Mouse (Mus musculus): ENCODE measurements around the gene Cdh3.

DNA sequence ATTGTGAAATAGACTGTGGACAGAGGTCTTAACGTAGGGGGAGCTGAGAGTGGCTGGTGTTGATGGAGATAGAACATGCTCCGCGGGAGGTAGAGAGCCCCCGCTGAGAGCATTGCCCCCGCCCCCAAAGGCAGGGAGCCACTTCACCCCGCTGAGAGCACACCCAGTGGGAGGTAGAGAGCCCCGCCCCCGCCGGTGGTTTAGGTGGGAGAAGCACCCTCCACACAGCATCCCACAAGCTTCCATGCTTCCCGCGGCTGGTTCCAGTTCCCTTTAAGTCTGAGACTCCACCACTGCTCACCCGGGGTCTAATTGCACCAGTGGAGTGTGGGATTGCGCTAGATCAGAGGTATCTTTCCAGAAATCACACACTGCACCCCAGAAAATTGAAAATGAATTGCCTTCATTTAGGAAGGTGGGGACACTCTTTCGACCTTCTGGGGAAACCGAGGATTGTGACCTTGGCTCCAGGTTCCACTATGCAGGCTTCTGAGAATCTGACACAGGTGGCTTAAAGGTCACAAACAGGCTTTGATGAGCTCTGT is 96.0 kb downstream of the Cdh3 start:
- TF ChIP-seq CTCF (conservative IDR thresholded peaks at IDR 0.05; ENCODE audit: low read length): no peak
- TF ChIP-seq POU5F1 (IDR thresholded peaks at IDR 0.05; ENCODE audit: borderline replicate concordance, low read length): no peak
- no peak for TF ChIP-seq NANOG (IDR thresholded peaks at IDR 0.05; ENCODE audit: borderline replicate concordance, low read length)
